Mouse (Mus musculus): ENCODE data around the gene Sfxn2. TPM values are rescaled to one million over a fixed set of nuclear protein-coding genes. Genes with fewer than 3 reads are reported as not detected.

Gene Sfxn2
- 7.8 and 12.5 TPM in 2 replicates for total RNA-seq (2017)

DNA sequence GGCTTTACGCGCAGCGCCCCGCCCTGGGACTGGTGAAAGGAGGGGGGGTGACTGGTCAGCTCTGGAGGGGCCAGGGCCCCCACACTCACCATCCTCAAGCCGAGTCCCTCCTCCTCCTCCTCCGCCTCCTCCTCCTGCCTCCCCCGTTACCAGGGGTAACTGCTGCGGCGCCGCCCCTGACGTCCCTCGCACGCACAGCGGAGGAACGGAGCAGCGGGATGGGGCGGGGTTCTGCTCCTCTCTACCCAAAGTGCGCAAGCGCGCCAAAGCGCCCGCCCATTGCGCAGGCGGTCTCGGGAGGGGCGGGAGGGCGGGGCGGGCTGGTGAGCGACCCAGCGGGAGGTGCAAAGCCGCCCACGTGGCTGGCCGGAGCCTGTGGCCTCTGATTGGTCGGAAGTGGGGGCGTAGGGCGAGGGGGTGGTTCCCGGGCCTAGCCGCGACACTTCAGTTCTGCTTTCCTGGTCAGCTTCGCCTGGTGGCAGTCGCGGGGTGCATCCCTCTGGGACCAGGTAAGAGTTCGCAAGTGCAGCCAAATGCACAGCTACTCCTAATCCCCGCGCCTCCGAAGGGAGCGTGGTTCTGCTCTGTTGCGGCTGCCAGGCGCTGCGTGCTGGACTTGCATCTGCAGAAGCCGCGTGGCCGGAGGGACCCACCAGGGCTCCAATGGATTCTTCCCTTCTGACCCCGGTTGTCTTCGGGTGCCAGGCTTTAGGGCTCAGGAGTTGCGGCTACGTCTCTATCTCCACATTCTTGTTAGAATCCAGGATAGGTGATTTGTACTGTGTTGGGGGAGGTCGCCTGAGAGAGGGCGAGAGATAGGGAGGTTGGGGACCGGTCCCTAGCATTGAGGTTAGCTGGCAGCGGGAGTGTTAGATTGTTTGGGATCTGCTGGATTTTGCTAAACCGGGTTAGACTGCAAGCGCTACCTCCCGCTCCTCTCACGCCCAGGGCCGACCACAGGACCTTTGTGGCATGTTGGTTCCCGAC lies at the start of gene Sfxn2, which contains the start of gene Arl3:
Gene Sfxn2, plus strand, starts transcription at position 415 of the 987 bp plus-strand sequence.
Gene Arl3, minus strand, starts transcription at position 248 of the 987 bp plus-strand sequence.
- ATAC-seq (replicated peaks in 1 of 2; ENCODE audit: insufficient read depth in 1 of 2, low FRiP score in 2 of 2, low TSS enrichment in 1 of 2, low read depth in 1 of 2, poor library complexity in 2 of 2, severe bottlenecking in 2 of 2) = peak; percentile 96 to 98

DNA sequence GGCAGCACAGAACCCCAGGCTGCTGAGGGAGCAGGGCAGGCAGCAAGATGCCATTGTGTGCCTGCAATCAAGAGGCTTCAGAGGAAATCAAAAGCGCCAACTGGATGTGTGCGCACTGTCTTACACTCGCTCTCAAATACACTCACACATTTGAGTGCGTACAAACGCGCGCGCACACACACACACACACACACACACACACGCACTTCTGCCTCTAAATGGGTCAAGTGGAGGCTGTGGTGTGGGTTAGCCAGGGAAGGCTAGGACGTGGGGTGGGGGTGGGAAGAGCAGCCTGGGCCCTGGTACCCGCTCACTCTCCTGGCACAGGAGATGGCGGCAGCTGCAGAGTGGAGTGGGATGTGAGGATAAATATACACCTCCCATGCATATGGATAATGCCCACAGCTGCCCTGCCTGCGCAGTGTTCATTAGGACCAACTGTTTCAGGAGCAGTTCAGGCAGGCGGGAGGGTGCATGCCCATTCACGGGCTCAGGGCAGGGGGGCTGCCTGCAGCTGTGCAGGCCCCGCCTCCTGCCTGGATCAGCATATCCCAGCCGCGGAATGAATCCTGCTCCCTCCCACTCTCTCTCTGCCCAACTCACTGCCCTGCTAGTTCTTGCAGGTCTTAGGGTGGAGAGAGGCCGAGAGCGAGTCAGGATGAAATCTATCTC lies 49.5 kb upstream of the Sfxn2 start:
- no peak for ATAC-seq (replicated peaks in 1 of 2; ENCODE audit: insufficient read depth in 1 of 2, low FRiP score in 2 of 2, low TSS enrichment in 1 of 2, low read depth in 1 of 2, poor library complexity in 2 of 2, severe bottlenecking in 2 of 2)

DNA sequence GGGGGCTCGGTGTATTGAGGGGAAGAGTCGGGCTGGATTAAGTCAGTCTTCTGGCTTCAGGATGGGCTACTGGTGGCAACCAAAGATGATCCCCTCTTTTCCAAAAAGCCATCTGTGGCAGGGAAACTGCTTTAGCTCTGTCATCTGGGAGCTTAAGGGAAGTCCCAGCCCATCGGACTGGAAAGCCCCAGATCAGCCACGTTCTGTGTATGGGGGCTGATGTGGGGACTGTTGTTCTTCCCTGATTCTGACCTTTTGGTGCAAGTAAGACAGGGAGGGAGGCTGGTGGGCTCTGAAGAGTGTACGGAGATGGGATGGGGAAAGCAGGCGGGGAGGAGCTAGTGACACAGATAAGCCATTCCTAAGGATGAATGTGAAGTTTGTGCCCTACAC lies 49.0 kb upstream of the Sfxn2 start:
- no peak for ATAC-seq (replicated peaks in 1 of 2; ENCODE audit: insufficient read depth in 1 of 2, low FRiP score in 2 of 2, low TSS enrichment in 1 of 2, low read depth in 1 of 2, poor library complexity in 2 of 2, severe bottlenecking in 2 of 2)

DNA sequence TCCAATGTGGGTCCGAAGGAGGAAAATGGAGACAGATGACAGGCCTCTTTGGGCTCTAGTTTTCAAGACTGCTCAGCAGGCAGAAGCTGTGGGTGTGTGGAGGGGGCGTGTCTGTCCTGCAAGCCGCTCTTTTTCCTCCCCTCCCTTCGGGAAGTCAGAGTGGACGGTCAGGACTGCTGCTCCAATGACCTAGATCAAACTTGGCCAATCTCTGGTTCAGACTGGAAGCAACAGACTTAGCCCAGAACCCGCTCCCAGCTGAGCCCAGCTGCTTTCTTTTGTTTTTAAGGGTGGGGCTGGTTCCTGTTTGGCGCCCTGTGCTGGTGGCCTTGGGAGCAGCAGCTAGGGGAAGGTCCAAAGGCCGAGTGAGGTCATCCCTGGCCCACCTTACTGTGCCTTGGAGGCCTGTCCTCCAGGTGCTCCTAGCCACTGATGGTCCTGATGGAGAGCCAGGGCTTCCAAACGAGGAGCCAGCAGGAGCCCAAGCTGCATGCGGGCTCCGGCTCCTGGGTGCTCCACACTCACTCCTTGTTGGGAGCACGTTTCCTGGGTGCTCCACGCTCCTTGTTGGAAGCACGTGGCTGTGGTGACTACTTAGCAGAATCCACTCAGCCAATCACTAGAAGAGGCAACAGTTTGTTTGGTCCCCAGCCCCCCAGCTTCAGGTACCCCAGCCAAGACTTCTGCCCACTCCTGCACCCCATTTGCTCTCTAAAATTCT lies 48.4 kb upstream of the Sfxn2 start:
- ATAC-seq (replicated peaks in 1 of 2; ENCODE audit: insufficient read depth in 1 of 2, low FRiP score in 2 of 2, low TSS enrichment in 1 of 2, low read depth in 1 of 2, poor library complexity in 2 of 2, severe bottlenecking in 2 of 2) = no peak

DNA sequence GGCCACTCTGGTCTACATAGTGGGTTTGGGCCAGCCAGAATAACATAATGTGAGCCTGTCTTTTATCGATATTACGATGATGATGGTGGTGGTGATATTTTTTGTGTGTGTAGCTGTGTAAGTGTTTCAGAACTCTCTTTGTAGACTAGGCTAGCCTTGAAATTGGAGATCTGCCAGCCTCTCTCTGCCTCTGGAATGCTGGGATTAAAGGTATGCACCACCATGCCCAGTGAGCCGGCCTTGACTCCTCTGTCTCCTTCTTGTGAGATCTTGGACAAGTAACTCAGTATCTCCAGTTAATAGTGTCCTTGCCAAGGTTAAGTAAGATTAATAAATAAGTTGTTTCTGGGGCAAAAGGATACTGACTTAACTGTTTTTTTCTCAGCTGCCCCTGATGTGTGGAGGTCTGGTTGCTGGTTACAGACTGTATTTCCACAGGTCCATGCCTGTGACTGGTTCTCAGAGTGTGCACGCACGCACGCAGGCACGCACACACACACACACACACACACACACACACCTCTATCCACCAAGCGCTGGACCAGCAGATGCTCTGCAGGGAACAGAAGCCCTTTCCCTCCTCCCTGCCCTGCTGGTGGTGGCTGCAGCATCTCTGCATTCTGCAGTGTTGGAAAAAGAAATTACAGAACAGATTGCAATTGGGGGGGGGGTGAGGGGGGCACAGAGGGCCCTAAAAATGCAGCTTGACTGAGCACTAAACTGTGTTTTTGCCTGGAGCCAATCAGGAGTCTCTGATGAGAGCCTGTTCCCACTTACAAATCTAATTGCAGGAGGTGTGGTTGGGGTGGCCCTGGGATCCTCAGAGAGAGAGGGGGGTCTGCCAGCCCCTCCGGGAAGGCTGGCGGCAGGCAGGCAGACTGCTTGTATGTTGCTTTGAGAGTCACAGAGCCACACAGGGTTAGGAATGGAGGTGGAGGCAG lies 47.2 kb upstream of the Sfxn2 start:
- ATAC-seq (replicated peaks in 1 of 2; ENCODE audit: insufficient read depth in 1 of 2, low FRiP score in 2 of 2, low TSS enrichment in 1 of 2, low read depth in 1 of 2, poor library complexity in 2 of 2, severe bottlenecking in 2 of 2) = no peak

DNA sequence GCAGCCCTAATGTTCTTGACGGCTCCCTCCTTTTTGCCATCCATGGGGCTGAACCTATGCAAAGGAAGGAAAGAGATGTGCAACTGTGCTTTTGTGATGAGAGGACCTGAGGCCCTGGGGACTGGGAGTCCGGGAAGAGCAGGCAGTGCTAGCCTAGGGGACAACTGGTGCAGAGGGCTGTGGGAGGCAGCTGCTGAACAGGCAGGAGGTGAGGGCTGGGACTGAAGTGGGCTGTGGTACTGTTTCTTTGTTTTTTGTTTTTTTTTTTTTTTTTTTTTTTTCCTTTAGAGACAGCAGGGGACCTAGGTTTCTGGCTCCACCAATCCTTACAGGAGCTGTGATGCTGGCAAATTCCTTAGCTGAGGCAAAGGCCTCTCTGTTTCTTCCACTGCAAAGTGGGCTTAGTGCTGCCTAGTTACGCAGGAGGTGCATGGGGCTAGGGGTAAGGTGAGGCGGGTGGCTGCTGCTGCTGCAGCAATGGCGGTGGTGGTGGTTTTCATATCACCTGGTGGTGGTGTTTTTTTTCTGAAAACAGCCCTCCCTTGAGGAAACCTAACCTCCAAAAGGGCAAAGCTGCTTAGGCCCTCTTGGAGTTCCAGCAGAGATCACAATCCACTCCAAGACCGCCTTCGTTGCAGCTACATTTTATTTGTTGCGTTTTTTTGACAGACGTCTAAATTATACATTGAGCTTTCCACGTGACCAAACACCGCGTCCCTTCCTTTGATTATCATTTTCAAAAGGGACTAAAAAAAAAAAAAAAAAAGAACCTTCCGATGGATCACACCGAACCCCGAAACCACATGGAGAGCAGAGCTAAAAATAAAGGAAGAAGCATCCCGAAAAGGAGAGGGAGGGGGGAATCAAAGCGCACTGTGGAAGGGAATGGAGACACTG lies 45.3 kb upstream of the Sfxn2 start:
- ATAC-seq (replicated peaks in 1 of 2; ENCODE audit: insufficient read depth in 1 of 2, low FRiP score in 2 of 2, low TSS enrichment in 1 of 2, low read depth in 1 of 2, poor library complexity in 2 of 2, severe bottlenecking in 2 of 2) = no peak

DNA sequence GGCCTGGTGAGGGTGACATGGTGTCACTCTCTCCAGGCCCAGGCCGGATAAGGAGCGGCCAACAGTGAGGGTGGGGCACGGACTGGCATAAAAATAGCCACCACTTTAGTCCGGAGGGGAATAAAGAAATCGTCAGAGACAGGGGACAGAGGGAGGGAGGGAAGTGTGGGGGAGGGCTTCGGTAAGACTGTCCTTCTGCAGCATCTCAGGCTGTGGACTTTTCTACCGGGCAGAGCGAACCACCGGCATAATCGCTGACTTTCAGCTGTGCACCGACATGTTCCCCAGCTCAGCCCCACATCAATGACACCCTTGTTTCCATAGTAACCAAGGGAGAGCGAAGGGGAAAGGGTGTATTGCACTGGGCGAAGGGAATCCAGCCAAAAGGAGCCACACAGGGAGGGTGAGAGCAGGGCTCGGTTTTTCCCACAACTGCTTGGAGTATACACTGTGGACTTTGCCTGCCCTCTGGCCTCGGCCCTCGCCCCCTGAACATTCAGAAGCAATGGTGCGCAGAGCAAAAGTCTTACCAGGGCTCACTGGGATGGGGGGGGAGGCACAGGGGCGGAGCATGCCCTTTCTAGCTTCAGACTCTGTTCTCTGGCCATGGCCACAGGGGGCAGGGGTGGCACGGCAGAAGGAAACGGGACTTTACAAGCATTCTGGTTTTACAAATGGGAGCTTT lies 44.5 kb upstream of the Sfxn2 start:
- ATAC-seq (replicated peaks in 1 of 2; ENCODE audit: insufficient read depth in 1 of 2, low FRiP score in 2 of 2, low TSS enrichment in 1 of 2, low read depth in 1 of 2, poor library complexity in 2 of 2, severe bottlenecking in 2 of 2) = peak; percentile 67 to 74

DNA sequence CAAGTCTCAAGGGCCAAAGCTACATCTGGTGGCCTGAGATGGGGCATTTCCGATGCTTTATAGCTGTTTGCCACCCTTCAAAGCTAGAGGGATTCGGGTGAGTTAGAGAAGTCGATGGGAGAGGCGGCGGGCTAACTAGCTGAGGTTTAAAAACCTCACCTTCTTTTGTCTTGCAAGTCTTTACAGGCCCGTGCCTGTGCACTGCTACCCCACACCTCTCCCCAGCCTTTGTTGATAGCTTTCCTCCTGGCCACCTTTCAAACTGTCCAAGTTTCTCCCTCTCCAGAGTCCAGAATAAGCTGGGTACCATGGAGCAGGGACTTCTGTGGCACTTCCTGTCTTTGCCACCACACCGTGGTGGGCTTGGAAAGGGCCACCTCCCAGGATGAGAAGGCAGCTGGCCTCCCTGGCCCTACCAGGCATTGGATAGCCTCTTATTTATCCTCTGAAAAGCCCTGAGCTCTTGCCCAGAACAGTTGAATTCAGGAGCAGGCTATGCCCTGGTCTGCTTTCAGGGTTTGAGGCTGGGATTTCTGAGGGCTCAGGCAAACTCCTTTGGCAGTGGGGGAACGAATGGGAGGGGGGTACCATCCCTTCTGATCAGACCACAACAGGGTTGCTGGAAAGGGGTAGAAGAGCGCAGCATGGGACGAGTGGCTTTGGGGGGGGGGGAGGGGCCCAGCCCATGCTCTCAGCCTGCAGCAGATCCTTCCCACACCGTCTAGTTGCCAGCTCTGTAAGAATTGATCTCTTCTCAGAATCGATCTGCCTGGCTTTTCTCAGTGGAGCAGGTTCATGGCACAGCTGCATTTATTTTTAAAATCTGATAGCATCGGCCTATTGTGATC lies 43.3 kb upstream of the Sfxn2 start:
- ATAC-seq (replicated peaks in 1 of 2; ENCODE audit: insufficient read depth in 1 of 2, low FRiP score in 2 of 2, low TSS enrichment in 1 of 2, low read depth in 1 of 2, poor library complexity in 2 of 2, severe bottlenecking in 2 of 2) = no peak

DNA sequence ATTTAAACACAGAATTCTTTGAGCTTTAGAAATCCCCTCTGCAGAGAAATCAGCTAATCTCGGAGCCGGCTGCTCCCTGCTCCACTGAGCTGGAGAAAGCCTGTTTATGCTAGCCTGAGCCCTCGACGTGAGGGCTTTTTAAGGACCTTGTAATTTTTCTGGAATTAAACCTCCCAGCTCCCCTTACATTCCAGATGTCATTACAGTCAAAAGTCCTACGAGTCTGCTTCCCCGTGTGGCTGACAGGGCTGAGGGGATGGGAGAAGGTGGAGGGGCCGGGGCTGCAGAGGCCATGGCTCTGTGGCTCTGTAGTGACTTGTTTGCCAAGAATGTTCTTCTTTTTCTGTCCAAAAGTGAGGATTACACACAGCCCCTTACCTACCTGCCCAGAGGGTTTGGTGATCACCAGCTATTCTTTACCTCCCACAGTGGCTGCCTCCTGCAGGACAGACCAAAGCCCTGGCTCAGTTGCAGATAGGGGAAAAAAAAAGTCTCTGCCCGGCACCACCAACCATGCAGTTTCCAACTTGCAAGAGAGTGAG lies 42.6 kb upstream of the Sfxn2 start:
- ATAC-seq (replicated peaks in 1 of 2; ENCODE audit: insufficient read depth in 1 of 2, low FRiP score in 2 of 2, low TSS enrichment in 1 of 2, low read depth in 1 of 2, poor library complexity in 2 of 2, severe bottlenecking in 2 of 2) = no peak

DNA sequence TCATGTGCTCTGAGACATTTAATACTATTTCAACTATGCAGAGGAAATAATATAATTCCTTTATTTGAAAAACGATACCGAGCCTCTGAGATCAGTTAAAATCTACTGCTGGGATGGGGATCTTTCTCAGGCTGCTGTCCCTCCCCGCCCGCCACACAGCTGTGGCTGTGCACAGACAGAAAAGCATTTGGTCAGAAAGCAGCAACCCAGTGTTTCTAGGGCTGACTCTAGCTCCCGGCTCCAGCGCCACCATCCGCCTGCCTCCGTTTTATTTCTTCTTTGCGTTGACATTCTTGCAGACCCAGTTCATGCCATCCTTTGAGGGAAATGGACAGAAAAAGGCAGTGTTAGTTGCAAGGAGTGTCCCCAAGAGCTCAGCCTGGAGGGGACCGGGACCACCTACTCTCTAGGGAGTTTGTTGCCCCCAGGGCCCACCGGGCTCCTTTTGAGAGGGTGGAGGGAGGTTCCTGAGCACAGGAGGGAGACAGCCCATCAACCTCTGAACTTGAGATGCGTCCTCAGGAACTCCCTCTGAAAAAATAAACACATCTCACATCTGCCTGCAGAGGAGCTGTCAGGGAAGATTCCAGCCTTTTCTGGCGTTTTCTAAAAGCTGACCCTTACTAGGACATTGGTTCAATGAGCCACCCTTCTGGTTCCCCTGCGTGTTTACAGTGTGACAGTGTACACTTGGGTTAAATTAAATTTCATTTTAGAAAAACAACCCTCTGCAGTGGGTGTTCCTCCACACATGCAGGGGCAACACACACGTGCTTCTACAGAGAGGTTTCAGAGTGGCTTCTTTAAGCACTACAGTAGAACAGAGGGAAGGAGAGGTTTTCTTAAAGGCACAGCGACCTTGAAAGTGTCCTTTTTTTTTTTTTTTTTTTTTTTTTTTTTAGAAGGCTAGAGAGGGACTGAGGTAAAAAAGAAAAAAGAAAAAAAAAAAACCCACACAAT lies 41.8 kb upstream of the Sfxn2 start:
- no peak for ATAC-seq (replicated peaks in 1 of 2; ENCODE audit: insufficient read depth in 1 of 2, low FRiP score in 2 of 2, low TSS enrichment in 1 of 2, low read depth in 1 of 2, poor library complexity in 2 of 2, severe bottlenecking in 2 of 2)

DNA sequence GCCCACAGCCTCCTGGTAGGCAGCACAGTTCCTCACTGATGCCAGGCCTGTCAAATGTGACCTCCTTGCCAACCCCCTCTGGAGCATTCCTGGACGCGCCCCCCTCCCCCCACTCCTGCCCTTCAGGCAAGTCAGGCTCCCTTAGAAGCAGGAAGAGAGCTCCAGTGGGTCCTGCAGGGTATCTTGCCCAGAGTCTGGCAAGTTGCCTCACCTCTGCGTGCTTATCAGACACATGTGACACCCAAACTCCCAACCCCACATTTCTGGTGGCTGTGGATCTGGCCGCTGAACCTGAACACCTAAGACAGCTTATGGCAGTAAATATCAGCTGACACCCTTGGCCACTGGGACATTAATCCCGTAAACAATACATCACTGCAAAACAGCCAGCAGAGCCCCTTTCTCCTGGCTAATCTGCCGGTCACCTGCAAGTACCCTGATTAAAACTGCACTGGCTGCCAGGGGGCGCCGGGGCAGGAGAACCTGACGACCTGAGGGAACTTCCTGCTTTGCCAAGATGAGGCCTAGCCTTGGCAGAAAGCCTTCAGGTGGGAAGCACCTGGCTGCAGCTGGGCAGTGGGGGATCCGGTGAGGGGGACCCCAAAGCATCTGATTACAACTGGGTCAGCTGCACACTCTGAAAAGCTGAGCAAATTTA lies 41.0 kb upstream of the Sfxn2 start:
- ATAC-seq (replicated peaks in 1 of 2; ENCODE audit: insufficient read depth in 1 of 2, low FRiP score in 2 of 2, low TSS enrichment in 1 of 2, low read depth in 1 of 2, poor library complexity in 2 of 2, severe bottlenecking in 2 of 2) = peak in 1 of 2 experiments; percentile 30; a peak in 1 of 4 replicates

DNA sequence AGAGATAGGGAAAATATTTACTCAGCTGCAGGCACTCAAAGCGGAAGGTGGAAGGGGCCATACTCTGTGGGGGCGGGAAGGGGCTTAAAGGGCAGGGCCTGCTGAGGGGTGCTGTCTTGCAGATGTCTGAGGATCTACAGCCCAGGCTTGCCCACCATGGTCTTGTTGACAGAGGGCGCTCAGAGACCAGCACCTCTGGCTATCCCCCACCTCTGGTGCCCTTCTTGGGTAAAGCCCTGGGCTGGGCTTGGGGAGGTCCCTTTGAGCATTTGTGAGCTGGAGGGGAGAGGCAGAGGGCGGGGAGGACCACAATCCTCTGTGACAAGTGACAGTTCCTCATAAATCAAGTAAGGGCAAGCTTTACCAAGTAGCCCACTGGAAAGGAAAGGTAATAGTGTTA lies 40.1 kb upstream of the Sfxn2 start:
- ATAC-seq (replicated peaks in 1 of 2; ENCODE audit: insufficient read depth in 1 of 2, low FRiP score in 2 of 2, low TSS enrichment in 1 of 2, low read depth in 1 of 2, poor library complexity in 2 of 2, severe bottlenecking in 2 of 2) = no peak

DNA sequence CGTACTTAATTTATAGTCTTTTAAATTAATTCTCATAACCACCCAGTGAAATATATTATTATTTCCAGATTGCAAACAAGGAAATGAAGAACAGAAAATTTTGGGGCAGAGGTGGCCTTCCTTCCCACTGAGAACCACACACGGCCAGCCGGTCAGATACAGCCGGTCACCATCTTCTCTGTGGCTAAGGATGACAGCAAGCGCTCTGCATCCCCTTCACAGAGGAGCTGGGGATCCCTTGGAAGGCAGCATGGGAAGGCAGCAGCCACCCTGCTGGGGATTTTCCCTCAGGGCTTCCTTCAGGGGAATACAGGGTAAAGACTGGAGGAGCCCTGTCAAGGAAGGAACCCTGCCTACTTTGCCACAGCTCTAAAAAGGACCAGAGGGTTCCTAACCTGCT lies 39.6 kb upstream of the Sfxn2 start:
- ATAC-seq (replicated peaks in 1 of 2; ENCODE audit: insufficient read depth in 1 of 2, low FRiP score in 2 of 2, low TSS enrichment in 1 of 2, low read depth in 1 of 2, poor library complexity in 2 of 2, severe bottlenecking in 2 of 2) = no peak

Data from hematopoietic stem cell, adult 5-6 weeks (primary cell).